Mouse (Mus musculus) adrenal gland, adult 2 months (tissue): ENCODE results near the gene Phf13. TPM values are rescaled to one million over a fixed set of nuclear protein-coding genes. Genes with fewer than 3 reads are reported as not detected.

ENCODE experiments used
- DNase-seq: peaks from one replicate; pipeline ENCODE4 v3.0.0; 2021
- polyA plus RNA-seq: library from polyadenylated mRNA; depleted of rRNA; stranded (reverse); fragments of >200 nt; gene quantifications from 2 replicates; pipeline ENCODE4 v1.2.3, GENCODE M21; 2012
- total RNA-seq, 2 experiments: library from RNA; stranded (reverse); gene quantifications; 2 replicates each; pipeline ENCODE4 v1.2.3; 2021

Phf13 gene
- total and polyA plus RNA-seq, 3 experiments, result 12.1 to 22.8 (median 14.2) TPM

GRCm38 (mm10) chr4:152013036-152013813 lies 17.2 kb upstream of the Phf13 start:
- no peak for DNase-seq

GRCm38 (mm10) chr4:152012109-152012508 lies 16.1 kb upstream of the Phf13 start:
- DNase-seq, result no peak

- DNase-seq, result no peak
Observed at GRCm38 (mm10) chr4:152011171-152011760, 15.2 kb upstream of the Phf13 start.

GRCm38 (mm10) chr4:152010707-152011134 lies 14.7 kb upstream of the Phf13 start:
- peak; percentile 47 for DNase-seq

GRCm38 (mm10) chr4:152010091-152010706 lies 14.1 kb upstream of the Phf13 start:
- DNase-seq, result peak; percentile 85

- peak; percentile 86 for DNase-seq
Observed at GRCm38 (mm10) chr4:152009076-152010051, 13.3 kb upstream of the Phf13 start.

GRCm38 (mm10) chr4:152008622-152009075 lies 12.6 kb upstream of the Phf13 start, which contains the start of gene Klhl21:
Gene Klhl21 (plus strand): TSS chr4:152008803.
- DNase-seq, result peak; percentile 97

- DNase-seq, result peak; percentile 33
Observed at GRCm38 (mm10) chr4:152008148-152008500, 12.1 kb upstream of the Phf13 start.

- no peak for DNase-seq
Observed at GRCm38 (mm10) chr4:152007481-152008147, 11.6 kb upstream of the Phf13 start.

- no peak for DNase-seq
Observed at GRCm38 (mm10) chr4:152006812-152007211, 10.8 kb upstream of the Phf13 start.

GRCm38 (mm10) chr4:152006137-152006536 lies 10.1 kb upstream of the Phf13 start:
- DNase-seq, result no peak

- DNase-seq, result no peak
Observed at GRCm38 (mm10) chr4:152002063-152002462, 6.0 kb upstream of the Phf13 start.

GRCm38 (mm10) chr4:152001335-152001734 lies 5.3 kb upstream of the Phf13 start:
- no peak for DNase-seq

GRCm38 (mm10) chr4:152000906-152001305 lies 4.8 kb upstream of the Phf13 start:
- DNase-seq, result no peak

- DNase-seq, result no peak
Observed at GRCm38 (mm10) chr4:151999481-151999880, 3.4 kb upstream of the Phf13 start.

GRCm38 (mm10) chr4:151997701-151998100 lies 1.6 kb upstream of the Phf13 start:
- no peak for DNase-seq

GRCm38 (mm10) chr4:151996951-151997222 lies 829 bp upstream of the Phf13 start:
- no peak for DNase-seq

GRCm38 (mm10) chr4:151995371-151996172 lies 486 bp downstream of the Phf13 start:
- no peak for DNase-seq

GRCm38 (mm10) chr4:151994228-151995171 lies 1.6 kb downstream of the Phf13 start:
- DNase-seq, result peak; percentile 67
